Mouse (Mus musculus): ENCODE data around the gene Ap4b1.
A peak's percentile ranks its signal among the peaks of the same experiment; 100 is the strongest.

The Ap4b1 gene

GRCm38 (mm10) chr3:103857036-103857805 is 47.9 kb downstream of the Ap4b1 start:
- no peak for DNase-seq

GRCm38 (mm10) chr3:103857977-103858563 is 48.8 kb downstream of the Ap4b1 start:
- DNase-seq = no peak

GRCm38 (mm10) chr3:103858881-103859801 is 49.8 kb downstream of the Ap4b1 start, which contains the start of gene Ptpn22:
Gene Ptpn22 (plus strand): TSS chr3:103859795.
- DNase-seq = peak; percentile 21 to 23

GRCm38 (mm10) chr3:103859851-103860391 is 50.6 kb downstream of the Ap4b1 start:
- DNase-seq = peak; percentile 24 to 47

- no peak for DNase-seq
Measured at GRCm38 (mm10) chr3:103862721-103863220, 53.5 kb downstream of the Ap4b1 start.

- DNase-seq = peak; percentile 55 to 62
Measured at GRCm38 (mm10) chr3:103864200-103864599, 54.9 kb downstream of the Ap4b1 start.

- no peak for DNase-seq
Measured at GRCm38 (mm10) chr3:103867424-103867971, 58.2 kb downstream of the Ap4b1 start.

- no peak for DNase-seq
Measured at GRCm38 (mm10) chr3:103868008-103868407, 58.7 kb downstream of the Ap4b1 start.
